Mouse (Mus musculus): ENCODE measurements around the gene Depp1. TPM values are rescaled to one million over a fixed set of nuclear protein-coding genes. Genes with fewer than 3 reads are reported as not detected.

The Depp1 gene
- polyA plus RNA-seq, 1 experiment from 2014 or later: 7.1 TPM

DNA sequence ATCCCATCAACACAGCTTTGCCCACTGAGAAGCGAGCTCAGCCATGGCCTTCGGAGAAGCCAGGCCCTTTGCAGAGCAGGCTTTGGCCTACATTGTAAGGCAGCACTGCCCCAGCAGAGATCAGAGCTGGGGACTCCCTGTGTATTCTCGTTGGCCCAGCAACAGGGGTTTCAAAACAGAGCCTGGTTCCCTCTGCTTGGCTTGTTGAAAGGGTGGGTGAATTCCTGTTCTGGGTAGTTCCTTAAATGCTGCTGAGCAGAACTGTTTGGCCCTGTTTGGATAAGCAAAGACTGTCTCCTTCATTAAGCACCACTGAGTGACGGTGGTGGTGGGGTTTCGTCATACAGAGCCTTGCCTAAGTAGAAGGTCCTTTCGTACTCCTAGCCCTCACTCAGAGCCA lies 13.6 kb downstream of the Depp1 start:
- no peaks in the 10 kb centered on the region for H3K9me3 ChIP-seq (replicated peaks; ENCODE audit: control insufficient read depth, low read length)
- peaks cover 11% of the 10 kb centered on the region for H3K4me1 ChIP-seq (ENCODE audit: control insufficient read depth, insufficient read depth, low read length)
- ATAC-seq (no peak), DNase-seq (ENCODE audit: low spot score) (no peak)
- no peaks in the 10 kb centered on the region for H3K36me3 ChIP-seq (ENCODE audit: control insufficient read depth, insufficient read depth, low read length)
- H3K4me3 ChIP-seq (ENCODE audit: low read depth, low read length): no peak overlapping the region
- H3K4me2 ChIP-seq (ENCODE audit: low read length): no peak overlapping the region
- no peaks in the 10 kb centered on the region for H3K27me3 ChIP-seq (replicated peaks; ENCODE audit: control insufficient read depth, insufficient read depth, low read length)
- WGBS: 84% methylated on average over 6 of the region's 6 CpGs
- H3K27ac ChIP-seq (ENCODE audit: low read depth, low read length): no peak overlapping the region
- H3K9ac ChIP-seq (ENCODE audit: low read length): no peak overlapping the region

DNA sequence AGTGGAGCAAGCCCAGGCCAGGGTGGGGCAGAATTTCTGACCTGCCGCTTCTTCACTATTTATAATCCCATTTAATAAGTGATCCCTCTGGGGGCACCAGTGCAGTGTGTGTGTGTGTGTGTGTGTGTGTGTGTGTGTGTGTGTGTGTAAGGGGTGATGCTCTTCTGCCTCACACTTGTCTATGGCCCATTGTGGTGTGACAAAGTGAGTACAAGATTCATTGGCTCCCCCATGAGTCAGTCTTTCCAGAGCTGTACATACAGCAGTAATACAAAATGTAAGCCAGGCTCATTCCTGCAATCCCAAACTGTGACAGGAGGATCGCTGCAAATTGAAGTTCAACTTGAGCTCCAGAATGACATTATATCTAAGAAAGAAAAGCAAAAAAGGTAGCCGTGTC lies 14.4 kb downstream of the Depp1 start:
- no peak overlapping the region for H3K27ac ChIP-seq (ENCODE audit: low read depth, low read length)
- H3K4me2 ChIP-seq (ENCODE audit: low read length): no peak overlapping the region
- WGBS: 72% methylated on average over 3 of the region's 3 CpGs
- no peak overlapping the region for H3K9ac ChIP-seq (ENCODE audit: low read length)
- DNase-seq (ENCODE audit: low spot score) (no peak), ATAC-seq (no peak)
- no peaks in the 10 kb centered on the region for H3K27me3 ChIP-seq (replicated peaks; ENCODE audit: control insufficient read depth, insufficient read depth, low read length)
- H3K4me3 ChIP-seq (ENCODE audit: low read depth, low read length): no peak overlapping the region
- H3K36me3 ChIP-seq (ENCODE audit: control insufficient read depth, insufficient read depth, low read length): no peaks in the 10 kb centered on the region
- H3K4me1 ChIP-seq (ENCODE audit: control insufficient read depth, insufficient read depth, low read length): peaks cover 14% of the 10 kb centered on the region
- H3K9me3 ChIP-seq (replicated peaks; ENCODE audit: control insufficient read depth, low read length): no peaks in the 10 kb centered on the region

GRCm38 (mm10) chr6:116666085-116666750 lies 15.8 kb downstream of the Depp1 start:
- H3K27ac ChIP-seq (ENCODE audit: low read depth, low read length): no peak overlapping the region
- H3K27me3 ChIP-seq (replicated peaks; ENCODE audit: control insufficient read depth, insufficient read depth, low read length): no peaks in the 10 kb centered on the region
- no peak overlapping the region for H3K4me2 ChIP-seq (ENCODE audit: low read length)
- no peaks in the 10 kb centered on the region for H3K36me3 ChIP-seq (ENCODE audit: control insufficient read depth, insufficient read depth, low read length)
- no peak overlapping the region for H3K4me3 ChIP-seq (ENCODE audit: low read depth, low read length)
- DNase-seq (ENCODE audit: low spot score): no peak
- H3K9ac ChIP-seq (ENCODE audit: low read length): no peak overlapping the region
- WGBS: 59% methylated on average over 12 of the region's 12 CpGs
- no peak for ATAC-seq
- H3K4me1 ChIP-seq (ENCODE audit: control insufficient read depth, insufficient read depth, low read length): peaks cover 27% of the 10 kb centered on the region
- H3K9me3 ChIP-seq (replicated peaks; ENCODE audit: control insufficient read depth, low read length): no peaks in the 10 kb centered on the region

DNA sequence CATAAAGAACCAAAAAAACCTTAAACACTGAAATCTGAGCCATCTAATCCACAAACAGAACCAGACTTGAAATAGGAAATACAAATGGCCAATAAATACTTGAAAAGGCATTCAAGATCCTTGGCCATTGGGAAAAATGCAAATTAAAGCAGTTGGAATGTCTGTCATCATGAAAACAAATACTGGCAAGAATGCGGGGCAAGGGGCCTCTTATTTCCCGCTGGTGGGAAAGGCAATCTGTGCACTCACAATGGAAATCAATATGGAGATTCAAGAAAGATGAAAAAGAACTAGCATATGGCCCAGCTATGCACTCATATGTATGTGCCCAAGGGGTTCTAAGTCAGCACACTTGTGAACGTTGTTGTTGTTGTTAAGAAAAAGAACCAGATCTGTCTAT lies 16.5 kb downstream of the Depp1 start:
- ATAC-seq (no peak), DNase-seq (ENCODE audit: low spot score) (peak; percentile 44)
- Histone ChIP-seq H3K27ac (ENCODE audit: low read depth, low read length) (no peak overlapping the region), H3K27me3 (replicated peaks; ENCODE audit: control insufficient read depth, insufficient read depth, low read length) (no peaks in the 10 kb centered on the region), H3K4me3 (ENCODE audit: low read depth, low read length) (no peak overlapping the region), H3K4me2 (ENCODE audit: low read length) (no peak overlapping the region), H3K9me3 (replicated peaks; ENCODE audit: control insufficient read depth, low read length) (no peaks in the 10 kb centered on the region), H3K36me3 (ENCODE audit: control insufficient read depth, insufficient read depth, low read length) (no peaks in the 10 kb centered on the region), H3K9ac (ENCODE audit: low read length) (no peak overlapping the region), H3K4me1 (ENCODE audit: control insufficient read depth, insufficient read depth, low read length) (peaks cover 28% of the 10 kb centered on the region)
- WGBS: 12% methylated on average over 3 of the region's 3 CpGs

GRCm38 (mm10) chr6:116667382-116667781 lies 17.0 kb downstream of the Depp1 start:
- peaks cover 28% of the 10 kb centered on the region for H3K4me1 ChIP-seq (ENCODE audit: control insufficient read depth, insufficient read depth, low read length)
- H3K27ac ChIP-seq (ENCODE audit: low read depth, low read length): no peak overlapping the region
- H3K4me2 ChIP-seq (ENCODE audit: low read length): no peak overlapping the region
- no peaks in the 10 kb centered on the region for H3K36me3 ChIP-seq (ENCODE audit: control insufficient read depth, insufficient read depth, low read length)
- DNase-seq (ENCODE audit: low spot score) (no peak), ATAC-seq (no peak)
- WGBS: 72% methylated on average over 3 of the region's 3 CpGs
- H3K27me3 ChIP-seq (replicated peaks; ENCODE audit: control insufficient read depth, insufficient read depth, low read length): no peaks in the 10 kb centered on the region
- H3K4me3 ChIP-seq (ENCODE audit: low read depth, low read length): no peak overlapping the region
- no peak overlapping the region for H3K9ac ChIP-seq (ENCODE audit: low read length)
- H3K9me3 ChIP-seq (replicated peaks; ENCODE audit: control insufficient read depth, low read length): no peaks in the 10 kb centered on the region

DNA sequence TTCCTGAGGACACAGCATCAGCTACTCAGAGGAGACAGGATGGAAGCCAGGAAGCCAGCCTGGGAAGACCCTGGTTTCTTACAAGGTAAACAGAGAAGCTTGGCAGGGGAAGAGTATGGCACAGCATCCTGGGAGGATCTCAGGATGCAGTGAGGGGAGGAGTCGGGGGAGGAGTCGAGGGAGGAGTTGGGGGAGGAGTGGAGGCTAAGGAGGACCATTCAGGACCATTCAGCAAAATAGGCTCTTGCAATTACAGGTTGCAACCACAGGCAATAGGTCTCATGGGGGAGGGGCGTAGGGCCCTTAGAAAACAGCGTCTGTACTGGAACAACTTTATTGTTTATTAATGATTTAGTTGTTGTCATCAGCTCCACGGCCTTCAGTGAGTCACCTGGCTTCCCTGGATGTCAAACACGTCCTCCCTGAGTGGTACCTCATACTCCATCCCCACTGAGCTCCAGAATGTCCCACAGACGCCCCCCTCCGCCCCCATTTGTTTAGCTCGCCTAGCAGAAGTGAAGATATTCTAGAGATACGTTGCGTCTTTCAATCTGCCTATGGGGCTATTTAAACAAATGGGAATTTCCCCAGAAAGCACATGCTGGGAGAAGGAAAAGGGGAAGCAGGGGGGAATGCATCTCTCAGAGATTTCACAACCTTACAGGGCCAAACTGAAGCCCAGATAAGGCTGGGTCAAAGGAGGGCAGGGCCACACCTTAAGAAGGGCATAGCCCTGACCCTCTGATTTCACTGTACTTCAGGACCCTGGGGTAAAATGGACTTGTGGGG lies 18.5 kb downstream of the Depp1 start:
- Histone ChIP-seq H3K27ac (ENCODE audit: low read depth, low read length) (no peak overlapping the region), H3K4me1 (ENCODE audit: control insufficient read depth, insufficient read depth, low read length) (peaks cover 33% of the 10 kb centered on the region), H3K9me3 (replicated peaks; ENCODE audit: control insufficient read depth, low read length) (no peaks in the 10 kb centered on the region), H3K27me3 (replicated peaks; ENCODE audit: control insufficient read depth, insufficient read depth, low read length) (no peaks in the 10 kb centered on the region), H3K4me2 (ENCODE audit: low read length) (no peak overlapping the region), H3K36me3 (ENCODE audit: control insufficient read depth, insufficient read depth, low read length) (no peaks in the 10 kb centered on the region), H3K9ac (ENCODE audit: low read length) (no peak overlapping the region), H3K4me3 (ENCODE audit: low read depth, low read length) (no peak overlapping the region)
- peak; percentile 33 for DNase-seq (ENCODE audit: low spot score)
- WGBS: 50% methylated on average over 11 of the region's 11 CpGs
- no peak for ATAC-seq

GRCm38 (mm10) chr6:116670144-116670543 lies 19.7 kb downstream of the Depp1 start:
- no peak overlapping the region for H3K4me3 ChIP-seq (ENCODE audit: low read depth, low read length)
- no peaks in the 10 kb centered on the region for H3K36me3 ChIP-seq (ENCODE audit: control insufficient read depth, insufficient read depth, low read length)
- H3K27me3 ChIP-seq (replicated peaks; ENCODE audit: control insufficient read depth, insufficient read depth, low read length): no peaks in the 10 kb centered on the region
- peak; percentile 25 for ATAC-seq
- no peaks in the 10 kb centered on the region for H3K9me3 ChIP-seq (replicated peaks; ENCODE audit: control insufficient read depth, low read length)
- peak; percentile 71 for DNase-seq (ENCODE audit: low spot score)
- no peak overlapping the region; the same call in 1 of the 2 replicates for H3K9ac ChIP-seq (ENCODE audit: low read length)
- peak overlapping the region; percentile 4; the same call in 1 of the 2 replicates for H3K4me2 ChIP-seq (ENCODE audit: low read length)
- H3K4me1 ChIP-seq (ENCODE audit: control insufficient read depth, insufficient read depth, low read length): peaks cover 35% of the 10 kb centered on the region
- 3% methylated on average over 6 of the region's 6 CpGs for WGBS
- H3K27ac ChIP-seq (ENCODE audit: low read depth, low read length): peak overlapping the region; percentile 77

GRCm38 (mm10) chr6:116671031-116671430 lies 20.6 kb downstream of the Depp1 start:
- no peak; the same call in 1 of the 2 replicates for ATAC-seq
- H3K27ac ChIP-seq (ENCODE audit: low read depth, low read length): peak overlapping the region; percentile 77

GRCm38 (mm10) chr6:116671768-116672167 lies 21.4 kb downstream of the Depp1 start:
- ATAC-seq (no peak), DNase-seq (ENCODE audit: low spot score) (peak; percentile 4)
- H3K4me2 ChIP-seq (ENCODE audit: low read length): no peak overlapping the region
- no peaks in the 10 kb centered on the region for H3K9me3 ChIP-seq (replicated peaks; ENCODE audit: control insufficient read depth, low read length)
- no peaks in the 10 kb centered on the region for H3K36me3 ChIP-seq (ENCODE audit: control insufficient read depth, insufficient read depth, low read length)
- peaks cover 30% of the 10 kb centered on the region for H3K4me1 ChIP-seq (ENCODE audit: control insufficient read depth, insufficient read depth, low read length)
- H3K4me3 ChIP-seq (ENCODE audit: low read depth, low read length): no peak overlapping the region
- WGBS: 88% methylated on average over 4 of the region's 4 CpGs
- H3K9ac ChIP-seq (ENCODE audit: low read length): no peak overlapping the region
- no peaks in the 10 kb centered on the region for H3K27me3 ChIP-seq (replicated peaks; ENCODE audit: control insufficient read depth, insufficient read depth, low read length)
- H3K27ac ChIP-seq (ENCODE audit: low read depth, low read length): no peak overlapping the region

More at GRCm38 (mm10) chr6:116671031-116671430, 20.6 kb downstream of the Depp1 start:
- DNase-seq (ENCODE audit: low spot score): peak; percentile 29
- no peaks in the 10 kb centered on the region for H3K9me3 ChIP-seq (replicated peaks; ENCODE audit: control insufficient read depth, low read length)
- H3K27me3 ChIP-seq (replicated peaks; ENCODE audit: control insufficient read depth, insufficient read depth, low read length): no peaks in the 10 kb centered on the region
- peaks cover 35% of the 10 kb centered on the region for H3K4me1 ChIP-seq (ENCODE audit: control insufficient read depth, insufficient read depth, low read length)
- H3K36me3 ChIP-seq (ENCODE audit: control insufficient read depth, insufficient read depth, low read length): no peaks in the 10 kb centered on the region
- H3K4me2 ChIP-seq (ENCODE audit: low read length): 0 out of 2 replicates have a peak overlapping the region, but pooled peaks have one; percentile 7
- H3K9ac ChIP-seq (ENCODE audit: low read length): no peak overlapping the region; the same call in 1 of the 2 replicates
- WGBS: 12% methylated on average over 5 of the region's 5 CpGs
- no peak overlapping the region for H3K4me3 ChIP-seq (ENCODE audit: low read depth, low read length)
